Mouse (Mus musculus) inflammation-experienced regulatory T-cells, adult 6 months (primary cell): ENCODE measurements around the gene Atp2b1. TPM values are rescaled to one million over a fixed set of nuclear protein-coding genes. Genes with fewer than 3 reads are reported as not detected.

Experiments used
- ATAC-seq: one replicate; pipeline ENCODE4 v1.8.0; 2017
- polyA plus RNA-seq, 3 experiments: library from polyadenylated mRNA; unstranded; fragments of 100-300 nt; shearing (Covaris generic); gene quantifications; one replicate each; pipeline ENCODE4 v1.2.1; 2017

The Atp2b1 gene
- polyA plus RNA-seq, 3 experiments from 2014 or later, result 144 to 179 (median 149) TPM

DNA sequence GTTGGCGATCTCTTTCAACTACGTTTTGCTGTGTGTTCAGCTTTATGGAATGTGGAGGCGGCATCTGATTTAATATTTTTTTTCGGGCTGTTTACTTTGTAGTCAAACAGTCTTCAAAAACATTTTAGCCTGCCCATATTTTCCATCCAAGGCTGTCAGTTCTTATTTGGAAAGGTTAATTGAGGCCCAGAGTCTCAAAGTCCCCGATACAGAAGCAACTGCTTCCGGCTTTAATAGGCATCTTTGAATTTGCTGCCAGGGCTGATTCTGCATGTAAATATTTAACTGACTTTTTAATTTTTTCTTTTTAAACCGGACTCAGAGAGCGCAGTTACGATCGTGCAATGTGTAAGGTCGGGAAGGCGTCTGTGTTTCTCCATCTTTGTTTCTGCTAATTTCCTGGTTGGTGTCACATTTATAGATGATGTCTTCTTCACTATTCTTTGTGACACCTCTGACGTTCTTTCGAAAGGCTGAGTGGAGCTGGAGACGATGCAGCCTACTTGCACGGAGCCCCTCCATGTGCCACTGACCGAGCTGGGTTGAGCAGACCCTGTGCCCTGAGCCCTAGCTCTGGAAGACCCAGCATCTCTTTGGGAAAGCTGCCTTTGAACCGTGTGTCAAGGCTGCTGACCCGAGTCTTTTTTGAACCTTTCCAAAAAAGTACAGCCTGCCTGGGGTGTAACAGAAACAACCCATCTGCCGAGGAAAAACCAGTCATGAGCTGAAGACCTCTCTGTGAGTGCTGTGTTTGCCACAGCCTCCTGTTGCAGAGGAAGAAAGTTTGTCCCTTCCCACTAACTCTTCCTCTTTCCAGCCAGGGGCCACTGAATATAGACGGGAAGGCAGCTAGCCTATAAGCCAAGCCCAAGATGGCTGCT, 123.2 kb downstream of the Atp2b1 start:
- no peak for ATAC-seq

DNA sequence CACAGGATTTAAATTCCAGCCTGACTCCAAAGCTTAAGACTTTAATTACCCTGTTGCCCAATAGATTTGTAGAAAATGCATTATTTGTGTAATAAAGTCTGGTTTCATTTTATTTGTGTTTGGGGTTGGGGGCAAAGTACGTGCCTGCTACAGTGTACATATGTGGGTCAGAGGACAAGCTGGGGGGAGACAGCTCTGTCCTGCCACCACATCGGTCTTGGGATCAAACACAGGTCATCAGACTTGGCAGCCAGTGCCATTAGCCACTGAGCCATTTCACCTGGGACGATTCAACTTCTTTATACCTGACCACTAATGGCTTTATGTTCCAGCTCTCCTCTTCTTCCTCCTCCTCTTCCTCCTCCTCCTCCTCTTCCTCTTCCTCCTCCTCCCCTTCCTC, 124.7 kb downstream of the Atp2b1 start:
- no peak for ATAC-seq

DNA sequence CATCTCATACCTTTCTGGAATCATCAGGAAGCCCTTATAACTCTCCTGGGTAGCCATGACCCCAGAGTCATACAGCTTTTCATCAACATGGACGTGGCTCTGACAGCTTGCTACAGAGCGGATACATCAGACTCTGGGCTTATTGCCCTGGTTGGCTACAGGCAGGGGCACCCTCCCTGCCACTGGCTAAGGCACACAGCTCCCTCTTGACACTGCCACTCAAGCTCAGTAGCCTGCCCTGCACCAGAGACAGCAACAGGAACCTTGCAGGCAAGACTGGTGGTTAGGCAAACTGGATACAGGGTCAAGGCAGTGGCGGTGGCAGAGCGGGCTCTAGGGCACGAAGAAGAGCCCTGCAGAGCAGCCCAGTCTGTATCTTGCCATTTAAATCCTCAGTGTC, 126.0 kb downstream of the Atp2b1 start:
- ATAC-seq, result no peak

DNA sequence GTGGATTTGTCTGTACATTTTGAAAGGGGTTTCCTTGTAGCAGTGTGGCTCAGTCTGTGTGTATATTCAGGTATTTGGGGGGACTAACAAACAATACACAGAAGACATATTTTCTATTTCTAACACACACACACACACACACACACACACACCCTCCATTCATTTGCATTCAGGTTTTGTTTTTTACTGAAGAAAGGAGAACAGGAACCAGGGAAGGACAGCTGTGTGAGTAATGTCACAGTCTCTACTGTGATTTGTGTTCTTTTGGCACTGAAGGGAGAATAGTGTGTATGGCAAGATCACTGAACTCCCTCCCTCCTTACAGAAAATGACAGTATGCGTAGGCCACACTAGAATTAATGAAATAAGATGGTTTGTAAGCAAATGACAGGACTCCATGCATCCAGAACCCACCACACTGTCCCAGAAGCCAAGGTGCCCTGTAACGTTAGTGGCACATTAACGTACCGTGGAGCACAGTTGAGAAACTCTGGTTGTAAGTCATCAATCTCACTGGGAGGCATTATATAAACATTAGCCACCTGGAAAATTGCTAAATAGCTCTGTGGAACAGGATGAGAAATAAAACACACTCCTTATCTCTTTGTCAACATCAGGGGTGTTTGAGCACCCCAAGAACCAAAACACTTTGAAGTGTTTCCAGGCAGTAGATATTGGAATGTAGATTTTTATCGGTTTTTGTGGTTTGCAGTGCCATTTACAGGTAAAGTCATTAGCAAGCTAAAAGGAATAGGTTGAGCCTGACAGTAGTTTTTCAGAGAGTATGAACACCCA, 132.7 kb downstream of the Atp2b1 start:
- no peak for ATAC-seq

DNA sequence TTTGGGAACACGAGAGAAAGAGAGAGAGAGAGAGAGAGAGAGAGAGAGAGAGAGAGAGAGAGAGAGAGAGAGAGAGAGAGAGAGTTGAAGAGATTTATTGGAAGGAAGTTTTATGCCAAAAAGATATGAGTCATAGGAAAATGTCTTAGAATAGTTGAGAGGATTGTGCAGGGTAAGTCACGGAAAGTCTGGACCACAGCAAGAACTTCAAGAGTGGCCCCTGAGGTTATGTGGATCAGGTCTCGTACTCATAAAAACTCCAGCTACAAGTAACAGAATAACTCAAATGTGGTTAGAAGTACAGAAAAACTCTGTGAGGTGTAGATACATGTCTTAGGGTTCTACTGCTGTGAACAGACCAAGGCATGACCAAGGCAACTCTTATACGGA, 133.3 kb downstream of the Atp2b1 start:
- ATAC-seq, result no peak

DNA sequence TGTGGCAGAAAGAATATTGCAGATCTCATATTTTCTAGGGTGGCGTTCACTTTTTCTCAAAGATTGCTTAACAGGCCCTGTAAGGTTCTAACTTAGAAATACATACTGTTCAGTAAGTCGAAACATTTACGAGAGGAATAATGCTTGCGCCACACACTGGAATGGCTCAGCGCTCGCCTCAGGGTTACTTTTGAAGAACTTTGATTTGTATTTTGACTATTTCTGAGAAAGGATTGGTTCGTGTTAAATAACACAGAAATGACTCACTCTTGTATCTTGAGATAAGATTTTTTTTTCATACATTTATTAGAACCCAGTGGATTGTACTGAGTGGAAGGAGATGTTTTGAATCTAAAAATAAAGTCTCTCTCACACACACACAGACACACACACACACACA, 135.9 kb downstream of the Atp2b1 start:
- ATAC-seq, result no peak

DNA sequence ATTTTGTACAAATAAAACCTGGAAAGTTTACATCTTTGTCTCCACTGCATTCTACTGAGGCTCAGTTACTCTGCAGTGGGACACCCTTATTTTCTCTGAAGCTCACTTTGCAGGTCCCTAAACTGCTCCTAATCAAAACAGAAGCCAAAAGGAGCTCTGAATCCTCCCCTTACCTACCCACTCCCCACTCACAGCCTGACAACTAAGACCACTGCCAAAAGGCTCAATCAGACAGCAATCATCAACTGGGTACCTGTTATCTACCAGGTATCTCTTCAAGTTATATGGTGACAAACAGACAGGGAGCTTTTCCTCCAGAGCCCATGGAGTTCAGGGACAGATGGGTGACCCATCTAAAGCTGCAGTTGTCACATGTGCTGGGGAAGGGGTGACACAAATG, 138.9 kb downstream of the Atp2b1 start:
- no peak for ATAC-seq

DNA sequence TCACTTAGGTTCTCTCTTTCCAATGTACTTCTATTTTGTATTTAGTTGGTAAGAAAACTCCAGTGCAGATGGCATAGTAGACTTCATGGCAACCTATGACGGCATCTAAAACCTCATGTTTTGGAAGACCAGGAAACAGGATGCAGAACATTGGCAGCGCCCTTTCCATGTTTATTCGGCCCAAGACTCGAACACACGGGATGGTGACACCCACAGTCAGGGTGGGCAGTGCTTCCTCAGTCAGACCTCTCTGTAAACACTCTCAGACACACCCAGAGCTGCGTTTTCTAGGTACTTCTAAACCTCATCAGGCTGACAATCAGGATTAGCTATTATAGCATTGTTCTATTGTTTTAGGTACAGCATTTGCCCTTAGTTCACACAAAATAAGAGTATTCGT, 146.4 kb downstream of the Atp2b1 start:
- no peak for ATAC-seq

DNA sequence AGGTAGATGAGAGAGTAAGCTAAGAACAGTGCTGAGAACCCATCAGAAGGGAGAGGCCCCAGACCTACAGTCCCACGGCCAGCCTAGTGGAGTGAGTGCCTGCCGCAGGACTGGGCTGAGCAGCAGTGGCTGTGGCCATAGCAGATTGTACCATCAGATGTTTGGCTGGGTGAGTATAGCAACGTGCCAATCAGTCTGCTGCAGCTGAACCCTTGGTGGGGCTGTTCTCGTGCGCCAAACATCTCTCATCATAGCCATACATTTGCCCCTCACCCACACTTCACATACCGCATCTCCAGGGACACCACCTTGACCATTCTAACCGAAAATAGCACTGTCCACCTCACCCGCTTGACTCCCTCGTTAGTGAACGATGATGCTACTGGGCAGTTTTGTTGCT, 147.2 kb downstream of the Atp2b1 start:
- no peak for ATAC-seq

DNA sequence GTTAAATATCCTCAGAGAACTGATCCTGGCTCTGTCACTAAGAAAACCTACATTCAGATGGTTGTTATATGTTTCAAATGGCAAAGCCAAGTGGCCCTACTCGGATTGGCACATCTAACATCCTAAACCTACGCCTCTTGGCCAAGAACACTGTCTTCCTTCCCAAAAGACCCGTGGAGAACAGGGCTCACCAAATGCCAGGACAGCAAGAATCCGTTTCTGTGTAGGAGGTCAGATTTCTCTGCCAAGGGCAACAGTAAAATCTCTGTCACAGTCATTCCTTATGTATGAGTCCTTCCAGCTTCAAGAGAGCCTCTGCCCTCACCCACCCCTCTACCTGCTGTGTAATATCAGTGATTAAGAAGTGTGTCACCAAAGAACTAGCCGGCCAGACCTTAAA, 148.3 kb downstream of the Atp2b1 start:
- ATAC-seq, result no peak

Other genes with a start within 250 kb of the Atp2b1 start
- gene Poc1b, start 192.6 kb downstream of the Atp2b1 start, polyA plus RNA-seq, result 10 to 100 TPM in 1 of 3 experiments, 1 to 10 TPM in 2; 6.8 to 10.9 (median 7.9) TPM
- 1 to 10 TPM; 2.6 to 3.4 (median 3.4) TPM for gene Galnt4, start 193.8 kb downstream of the Atp2b1 start, polyA plus RNA-seq
- not detected for gene Phxr2, start 211.9 kb downstream of the Atp2b1 start, polyA plus RNA-seq